ENCODE assay signal across 24 mouse cellular contexts in the genomic region with DNA sequence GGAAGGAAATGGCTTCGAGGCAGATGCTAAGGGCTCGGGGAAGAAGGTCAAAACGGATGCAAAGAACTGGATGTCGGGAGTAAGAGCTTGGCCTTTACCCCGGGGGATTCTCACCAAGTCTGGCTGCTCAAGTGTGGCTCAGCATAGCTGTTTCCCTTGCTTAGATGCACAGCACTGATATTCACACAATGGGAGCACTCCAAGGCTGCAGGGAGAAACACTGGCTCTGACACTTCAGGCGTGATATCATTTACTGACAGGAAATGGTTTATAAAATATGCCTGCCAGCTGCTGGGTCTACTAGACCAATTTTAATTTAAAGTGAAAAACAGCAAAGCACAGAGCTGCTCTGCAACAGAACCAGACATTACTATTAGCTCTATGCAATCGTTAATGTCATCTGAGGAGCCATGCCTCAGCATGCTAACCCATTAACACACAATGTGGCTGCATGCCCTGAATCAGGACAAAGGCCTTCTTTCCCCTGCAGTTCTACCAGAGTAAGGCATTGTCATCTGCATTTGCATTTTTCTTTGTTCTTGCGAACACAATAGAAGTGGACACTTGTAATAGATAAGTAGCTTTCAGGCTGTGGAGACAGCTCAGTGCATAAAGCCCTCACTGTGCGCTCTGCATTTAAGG.
A peak's percentile ranks its signal among the peaks of the same experiment; 100 is the strongest.
DNase-seq lines count a peak whose midpoint lies in the region; ATAC-seq and TF ChIP-seq lines count a peak whose summit lies in the region.
"Had no signal": no experiment of that assay in that cellular context is flagged by ENCODE, and none has a peak within 500 bp of the region (broad histone marks: within the 10 kb centered on the region; RNA-seq: fewer than 3 reads in every experiment).

No protein-coding gene starts in this region.

- no peaks in the 10 kb centered on the region for H3K4me1 ChIP-seq in neural tube, embryonic 15.5 days
- no peaks in the 10 kb centered on the region for H3K4me1 ChIP-seq in intestine, postnatal 0 days (replicated peaks; ENCODE audit: control insufficient read depth, insufficient read depth, low read length)
- H3K4me1 ChIP-seq: embryonic facial prominence, embryonic 13.5 days; heart, embryonic 10.5 days had no signal

- no peak overlapping the region for H3K4me2 ChIP-seq in neural tube, embryonic 15.5 days
- H3K4me2 ChIP-seq in intestine, postnatal 0 days (replicated peaks; ENCODE audit: low read depth): no peak overlapping the region
- H3K4me2 ChIP-seq: embryonic facial prominence, embryonic 13.5 days; midbrain, embryonic 11.5 days had no signal

- H3K27ac ChIP-seq in neural tube, embryonic 15.5 days (replicated peaks): 0 out of 2 replicates have a peak overlapping the region, but pooled peaks have one; percentile 18
- no peak overlapping the region for H3K27ac ChIP-seq in intestine, postnatal 0 days (ENCODE audit: low read depth, low read length)
- H3K27ac ChIP-seq: embryonic facial prominence, embryonic 13.5 days; heart, embryonic 10.5 days; hindbrain, postnatal 0 days; kidney, postnatal 0 days; stomach, postnatal 0 days had no signal

- no peak overlapping the region for H3K9ac ChIP-seq in neural tube, embryonic 15.5 days (replicated peaks)
- no peak overlapping the region for H3K9ac ChIP-seq in intestine, postnatal 0 days (ENCODE audit: low read depth, low read length)
- H3K9ac ChIP-seq: embryonic facial prominence, embryonic 13.5 days had no signal

- no peaks in the 10 kb centered on the region for H3K9me3 ChIP-seq in neural tube, embryonic 15.5 days (replicated peaks)
- no peaks in the 10 kb centered on the region for H3K9me3 ChIP-seq in intestine, postnatal 0 days (ENCODE audit: control insufficient read depth)
- H3K9me3 ChIP-seq: embryonic facial prominence, embryonic 13.5 days; heart, embryonic 10.5 days had no signal

- no peak for ATAC-seq in neural tube, embryonic 15.5 days (ENCODE audit: low FRiP score)
- ATAC-seq in intestine, postnatal 0 days: no peak
- ATAC-seq: hindbrain, postnatal 0 days had no signal

- no peaks in the 10 kb centered on the region for H3K36me3 ChIP-seq in neural tube, embryonic 15.5 days
- H3K36me3 ChIP-seq in intestine, postnatal 0 days (ENCODE audit: control insufficient read depth, insufficient read depth): no peaks in the 10 kb centered on the region
- H3K36me3 ChIP-seq: embryonic facial prominence, embryonic 13.5 days; heart, embryonic 10.5 days had no signal

- TF ChIP-seq CTCF in intestine, postnatal 0 days (IDR thresholded peaks at IDR 0.05; ENCODE audit: low read depth): no peak

- no peak overlapping the region for H3K4me3 ChIP-seq in neural tube, embryonic 15.5 days (replicated peaks)
- H3K4me3 ChIP-seq in intestine, postnatal 0 days (ENCODE audit: low read depth, low read length): no peak overlapping the region
- H3K4me3 ChIP-seq: embryonic facial prominence, embryonic 13.5 days; erythroblast, embryonic 14.5 days; heart, embryonic 10.5 days had no signal

- H3K27me3 ChIP-seq in neural tube, embryonic 15.5 days (replicated peaks): no peaks in the 10 kb centered on the region
- no peaks in the 10 kb centered on the region for H3K27me3 ChIP-seq in intestine, postnatal 0 days (replicated peaks; ENCODE audit: control insufficient read depth, insufficient read depth, low read length)
- H3K27me3 ChIP-seq: embryonic facial prominence, embryonic 13.5 days had no signal

- peak; percentile 1 for DNase-seq in cerebellum, adult 9-10 months
- no peak for DNase-seq in cerebellum, postnatal 25 days
- peak; percentile 7 for DNase-seq in layer of hippocampus, adult 11-12 months (ENCODE audit: low spot score)
- no peak for DNase-seq in layer of hippocampus, adult 9-10 months (ENCODE audit: low spot score)
- peak; percentile 32 for DNase-seq in ZHBTc4 (ENCODE audit: low read depth, low spot score)
- DNase-seq in lung, postnatal 10 days: no peak
- DNase-seq: adrenal gland, postnatal 36 days; cerebellum, adult 11-12 months; cerebellum, postnatal 36 days; embryo, embryonic 11 days; gastrocnemius, postnatal 10 days; heart, postnatal 4 days; kidney, adult 18-20 months; lung, postnatal 14 days; thymus, postnatal 14 days had no signal

- 63% methylated on average over 9 of the region's 9 CpGs for WGBS in neural tube, embryonic 15.5 days
- 71% methylated on average over 9 of the region's 9 CpGs for WGBS in intestine, postnatal 0 days

Comparison
In these comparisons a context has a peak if more than half of its experiments do, and no peak if none do; other contexts are left out.
1. DNase-seq: peak in cerebellum, adult 9-10 months (single experiment), layer of hippocampus, adult 11-12 months (single experiment) and ZHBTc4 (single experiment); none in cerebellum, postnatal 25 days (0 of 2), layer of hippocampus, adult 9-10 months (single experiment) and lung, postnatal 10 days (single experiment).